Mouse (Mus musculus) CH12.LX (cell line): ENCODE measurements around the gene 4930404H24Rik. TPM values are rescaled to one million over a fixed set of nuclear protein-coding genes. Genes with fewer than 3 reads are reported as not detected.

ENCODE experiments used
- DNase-seq: peaks from one replicate; pipeline ENCODE4 v3.0.0-alpha.2; 2013; ENCODE audit errors: extremely low read depth
- H3K27ac ChIP-seq: 2 replicates; pipeline ENCODE4 v1.5.1; 2012; ENCODE audit warnings: low read depth, mild to moderate bottlenecking, control low read depth, moderate library complexity; ENCODE audit not compliant: insufficient read depth
- H3K27me3 ChIP-seq: replicated peaks from 2 replicates; pipeline ENCODE3; 2012; ENCODE audit warnings: inconsistent platforms
- H3K36me3 ChIP-seq, 2 experiments: replicated peaks in 1 of 2; 2 replicates each; pipeline versions ENCODE3 to v1.6.1; 2012; ENCODE audit warnings: inconsistent platforms in 1 of 2, low read length in 1 of 2, mild to moderate bottlenecking in 1 of 2, mixed read lengths in 1 of 2, moderate library complexity in 1 of 2; ENCODE audit not compliant: control insufficient read depth in 1 of 2, insufficient read depth in 1 of 2
- H3K4me1 ChIP-seq, 2 experiments: 2 replicates each; pipeline ENCODE4 v1.6.1; 2012; ENCODE audit warnings: inconsistent platforms in 1 of 2, moderate library complexity in 1 of 2; ENCODE audit not compliant: insufficient read depth in 2 of 2, control insufficient read depth in 1 of 2
- H3K4me2 ChIP-seq: 2 replicates; pipeline ENCODE4 v1.6.1; 2012; ENCODE audit warnings: low read depth, mild to moderate bottlenecking, control low read depth; ENCODE audit not compliant: poor library complexity, insufficient read depth, severe bottlenecking
- H3K4me3 ChIP-seq, 3 experiments: fragments of 150-350 bp in 1 of 3; sonication (generic) in 1 of 3; replicated peaks in 1 of 3; 2 replicates each; pipeline versions ENCODE3 to v1.5.1; 2011 to 2012; ENCODE audit warnings: low read depth in 2 of 3, low read length in 2 of 3, mild to moderate bottlenecking in 2 of 3, moderate library complexity in 2 of 3, control low read depth in 1 of 3, improper control_type of control experiment in 1 of 3, inconsistent platforms in 1 of 3, mixed read lengths in 1 of 3; ENCODE audit not compliant: poor library complexity in 1 of 3
- H3K79me2 ChIP-seq: replicated peaks from 2 replicates; pipeline ENCODE4 v1.6.1; 2012; ENCODE audit warnings: mild to moderate bottlenecking, moderate library complexity; ENCODE audit not compliant: control insufficient read depth, poor library complexity, insufficient read depth, severe bottlenecking; ENCODE audit errors: extremely low read depth
- H3K9ac ChIP-seq: 2 replicates; pipeline ENCODE4 v1.6.1; 2012; ENCODE audit warnings: low read depth, mild to moderate bottlenecking, control low read depth, moderate library complexity; ENCODE audit not compliant: insufficient read depth
- H3K9me3 ChIP-seq: replicated peaks from 2 replicates; pipeline ENCODE3; 2012; ENCODE audit warnings: low read length, inconsistent platforms, mixed read lengths
- BHLHE40 ChIP-seq: IDR thresholded peaks from 2 replicates; pipeline ENCODE4 v1.6.1; 2011; ENCODE audit warnings: mild to moderate bottlenecking, low read depth, low read length, improper control_type of control experiment
- CHD1 ChIP-seq: IDR thresholded peaks from 2 replicates; pipeline ENCODE4 v1.6.1; 2012; ENCODE audit warnings: low read depth, low read length, improper control_type of control experiment, inconsistent platforms
- CHD2 ChIP-seq: IDR thresholded peaks from 2 replicates; pipeline ENCODE4 v1.6.1; 2011; ENCODE audit warnings: low read length, improper control_type of control experiment
- E2F4 ChIP-seq: IDR thresholded peaks from 2 replicates; pipeline ENCODE4 v1.6.1; 2011; ENCODE audit warnings: low read depth, low read length, improper control_type of control experiment; ENCODE audit not compliant: insufficient replicate concordance
- EP300 ChIP-seq: IDR thresholded peaks from 2 replicates; pipeline ENCODE4 v1.6.1; 2011; ENCODE audit warnings: low read length, improper control_type of control experiment
- IRF4 ChIP-seq: IDR thresholded peaks from 2 replicates; pipeline ENCODE4 v1.6.1; 2014; ENCODE audit warnings: low read depth, mild to moderate bottlenecking, inconsistent platforms, low read length, improper control_type of control experiment
- MAFK ChIP-seq: IDR thresholded peaks from 2 replicates; pipeline ENCODE4 v1.6.1; 2011; ENCODE audit warnings: low read length, improper control_type of control experiment; ENCODE audit not compliant: insufficient replicate concordance
- MAX ChIP-seq: IDR thresholded peaks from 2 replicates; pipeline ENCODE4 v1.6.1; 2011; ENCODE audit warnings: low read length, improper control_type of control experiment
- MXI1 ChIP-seq: IDR thresholded peaks from 2 replicates; pipeline ENCODE4 v1.6.1; 2011; ENCODE audit warnings: mild to moderate bottlenecking, low read depth, low read length, improper control_type of control experiment
- MYC ChIP-seq: IDR thresholded peaks from 2 replicates; pipeline ENCODE4 v1.6.1; 2011; ENCODE audit warnings: low read depth, mild to moderate bottlenecking, improper control_type of control experiment, low read length
- NELFE ChIP-seq: IDR thresholded peaks from 2 replicates; pipeline ENCODE4 v1.6.1; 2011; ENCODE audit warnings: low read depth, low read length, improper control_type of control experiment
- NRF1 ChIP-seq: IDR thresholded peaks from 2 replicates; pipeline ENCODE4 v1.6.1; 2014; ENCODE audit warnings: low read depth, mild to moderate bottlenecking, inconsistent platforms, low read length, improper control_type of control experiment, moderate library complexity
- POLR2AphosphoS2 ChIP-seq: IDR thresholded peaks from 2 replicates; pipeline ENCODE4 v1.6.1; 2011; ENCODE audit warnings: low read depth, low read length, improper control_type of control experiment
- RCOR1 ChIP-seq: conservative IDR thresholded peaks from 2 replicates; pipeline ENCODE4 v1.6.1; 2012; ENCODE audit warnings: low read depth, mild to moderate bottlenecking, inconsistent platforms, low read length, improper control_type of control experiment
- SIN3A ChIP-seq: IDR thresholded peaks from 2 replicates; pipeline ENCODE4 v1.6.1; 2012; ENCODE audit warnings: low read length, improper control_type of control experiment, inconsistent platforms
- SMC3 ChIP-seq: IDR thresholded peaks from 2 replicates; pipeline ENCODE4 v1.6.1; 2011; ENCODE audit warnings: low read depth, low read length, improper control_type of control experiment
- TBP ChIP-seq: conservative IDR thresholded peaks from 2 replicates; pipeline ENCODE4 v1.6.1; 2011; ENCODE audit warnings: low read depth, low read length, improper control_type of control experiment
- TCF12 ChIP-seq: IDR thresholded peaks from 2 replicates; pipeline ENCODE4 v1.6.1; 2014; ENCODE audit warnings: low read depth, mild to moderate bottlenecking, inconsistent platforms, low read length, improper control_type of control experiment
- USF1 ChIP-seq: IDR thresholded peaks from 2 replicates; pipeline ENCODE4 v1.6.1; 2014; ENCODE audit warnings: low read depth, mild to moderate bottlenecking, inconsistent platforms, low read length, improper control_type of control experiment
- USF2 ChIP-seq: conservative IDR thresholded peaks from 2 replicates; pipeline ENCODE4 v1.6.1; 2011; ENCODE audit warnings: low read depth, low read length, improper control_type of control experiment
- ZKSCAN1 ChIP-seq: IDR thresholded peaks from 2 replicates; pipeline ENCODE4 v1.6.1; 2012; ENCODE audit warnings: low read depth, inconsistent platforms, low read length, improper control_type of control experiment, borderline replicate concordance
- ZNF384 ChIP-seq: IDR thresholded peaks from 2 replicates; pipeline ENCODE4 v1.6.1; 2012; ENCODE audit warnings: low read depth, low read length, improper control_type of control experiment, inconsistent platforms
- dilution Hi-C: fragments of 300-500 bp; cut with MboI; formaldehyde crosslinking; loops from 2 replicates; pipeline ENCODE4 v1.14.3; 2020; ENCODE audit warnings: low sequenced_read_pairs; ENCODE audit not compliant: extremely low pct_unique_long_range_greater_than_20kb, extremely low pct_ligation_motif_present
- in situ Hi-C: fragments of 300-500 bp; cut with MboI; formaldehyde crosslinking; loops from 3 replicates; pipeline ENCODE4 v1.14.3; 2019; ENCODE audit warnings: low sequenced_read_pairs, low pct_ligation_motif_present, low pct_unique_long_range_greater_than_20kb, mixed read lengths
- polyA plus RNA-seq: library from polyadenylated mRNA; unstranded; fragments of >175 nt; gene quantifications from 2 replicates; pipeline ENCODE4 v1.2.1, GENCODE M21; 2012; ENCODE audit warnings: low read depth; ENCODE audit not compliant: insufficient read length
- total RNA-seq, 2 experiments: library from RNA; depleted of rRNA; stranded (reverse); fragments of 300-350 nt in 1 of 2; fragments of >200 nt in 1 of 2; gene quantifications; 2 replicates each; pipeline ENCODE4 v1.2.3; 2012 to 2014

Gene 4930404H24Rik
- total and polyA plus RNA-seq, 3 experiments: not detected

- H3K36me3 ChIP-seq: no peaks in the 10 kb centered on the region
- peaks cover 4% of the 10 kb centered on the region for H3K9me3 ChIP-seq
- H3K79me2 ChIP-seq: no peaks in the 10 kb centered on the region
- no peaks in the 10 kb centered on the region for H3K27me3 ChIP-seq
- no peak overlapping the region for H3K9ac ChIP-seq
- H3K4me2 ChIP-seq: peak overlapping the region; percentile 24; the same call in 1 of the 2 replicates
- no peak overlapping the region for H3K4me3 ChIP-seq
- no peak overlapping the region for H3K27ac ChIP-seq
- in situ Hi-C loops: no loop called here
- H3K4me1 ChIP-seq: peaks cover 29 to 43% of the 10 kb centered on the region in 2 experiments
- TF ChIP-seq IRF4 (peak; percentile 50; the same call in 1 of the 2 replicates), EP300 (peak; percentile 16; the same call in 1 of the 2 replicates), USF1 (peak; percentile 44; the same call in 1 of the 2 replicates), BHLHE40 (peak; percentile 54), TBP (0 out of 2 replicates have a peak, but pooled peaks have one; percentile 19), NRF1 (no peak), USF2 (peak; percentile 37; the same call in 1 of the 2 replicates), ZKSCAN1 (no peak)
- DNase-seq: peak; percentile 54
- dilution Hi-C loops: no loop called here
Observed at GRCm38 (mm10) chr2:153506385-153506784, 13.8 kb downstream of the 4930404H24Rik start.

- Histone ChIP-seq H3K36me3 (no peaks in the 10 kb centered on the region), H3K27ac (no peak overlapping the region), H3K4me2 (no peak overlapping the region), H3K9ac (no peak overlapping the region), H3K79me2 (no peaks in the 10 kb centered on the region), H3K4me1 (peaks cover 36 to 54% of the 10 kb centered on the region in 2 experiments), H3K4me3 (no peak overlapping the region), H3K27me3 (no peaks in the 10 kb centered on the region), H3K9me3 (no peaks in the 10 kb centered on the region)
- dilution Hi-C loops (no loop called here), in situ Hi-C loops (no loop called here)
- no peak for DNase-seq
- TF ChIP-seq SMC3 (no peak), TCF12 (no peak), CHD1 (no peak), E2F4 (no peak), TBP (no peak)
Observed at GRCm38 (mm10) chr2:153507969-153508368, 15.4 kb downstream of the 4930404H24Rik start.

GRCm38 (mm10) chr2:153508405-153508804, 15.8 kb downstream of the 4930404H24Rik start:
- Histone ChIP-seq H3K9ac (no peak overlapping the region), H3K4me2 (no peak overlapping the region), H3K9me3 (no peaks in the 10 kb centered on the region), H3K4me3 (no peak overlapping the region), H3K27me3 (no peaks in the 10 kb centered on the region), H3K4me1 (peaks cover 36 to 54% of the 10 kb centered on the region in 2 experiments), H3K79me2 (no peaks in the 10 kb centered on the region), H3K36me3 (no peaks in the 10 kb centered on the region), H3K27ac (no peak overlapping the region)
- dilution Hi-C loops: no loop called here
- DNase-seq: no peak
- TF ChIP-seq ZKSCAN1 (no peak), CHD1 (no peak), BHLHE40 (no peak), MXI1 (no peak), SIN3A (no peak), E2F4 (no peak), RCOR1 (no peak), USF2 (no peak), CHD2 (no peak), MAX (no peak), ZNF384 (no peak), MAFK (no peak), TBP (no peak), POLR2AphosphoS2 (no peak), NELFE (no peak), MYC (no peak)
- in situ Hi-C loops: no loop called here
